Comparison of ENCODE assay signal across 8 mouse cellular contexts in the genomic region with DNA sequence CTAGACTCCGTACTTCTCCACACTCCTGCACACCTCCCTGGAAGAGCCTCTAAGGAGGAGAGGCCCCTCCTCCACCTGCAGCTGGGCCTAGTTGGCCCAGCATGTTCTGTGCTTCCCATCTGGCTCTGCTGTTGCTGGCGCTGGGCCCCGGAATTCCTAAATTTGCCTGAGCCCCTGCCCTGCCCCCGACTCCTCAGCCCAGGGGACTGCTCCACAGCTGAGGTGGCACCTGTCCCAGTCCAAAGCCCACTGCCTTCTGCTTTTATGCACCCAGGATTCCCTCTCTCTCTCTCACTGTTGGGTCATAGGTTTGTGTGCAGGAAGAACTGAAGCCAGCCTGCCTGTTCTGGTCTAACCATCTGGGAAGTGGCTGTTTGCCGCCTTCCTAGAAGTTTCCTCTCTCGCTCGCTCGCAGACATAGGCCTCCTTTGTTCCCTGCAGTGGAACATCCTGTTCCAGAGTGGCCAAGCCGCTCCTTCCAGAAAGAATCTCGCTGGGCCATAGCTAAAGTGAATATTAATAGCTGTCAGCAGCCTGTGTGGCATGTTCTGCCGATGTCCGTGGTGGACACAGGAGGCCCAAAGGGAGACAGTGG. TPM values are rescaled to one million over a fixed set of nuclear protein-coding genes. Genes with fewer than 3 reads are reported as not detected.
DNase-seq lines count a peak whose midpoint lies in the region; ATAC-seq and TF ChIP-seq lines count a peak whose summit lies in the region.
"Had no signal": no experiment of that assay in that cellular context is flagged by ENCODE, and none has a peak within 500 bp of the region (broad histone marks: within the 10 kb centered on the region; RNA-seq: fewer than 3 reads in every experiment).

No protein-coding gene starts in this region.

- TF ChIP-seq POLR2A in limb, embryonic 14.5 days (IDR thresholded peaks at IDR 0.05; ENCODE audit: borderline replicate concordance, extremely low read depth, insufficient read depth, insufficient read length): no peak
- TF ChIP-seq POLR2A in small intestine, adult 2 months (IDR thresholded peaks at IDR 0.05; ENCODE audit: low read depth, low read length): no peak

- H3K4me3 ChIP-seq in ES-E14 (ENCODE audit: insufficient read depth in 1 of 2, low read depth in 1 of 2, low read length in 2 of 2, poor library complexity in 1 of 2, severe bottlenecking in 1 of 2): no peak overlapping the region
- no peak overlapping the region for H3K4me3 ChIP-seq in kidney, embryonic 14.5 days (ENCODE audit: low read length)
- no peak overlapping the region for H3K4me3 ChIP-seq in limb, embryonic 14.5 days (replicated peaks; ENCODE audit: low read length)
- no peak overlapping the region for H3K4me3 ChIP-seq in small intestine, adult 2 months (ENCODE audit: low read depth, low read length)
- H3K4me3 ChIP-seq: liver, embryonic 15.5 days had no signal

- 63% methylated on average over 12 of the region's 12 CpGs for WGBS in kidney, embryonic 14.5 days
- WGBS in limb, embryonic 14.5 days: 32% methylated on average over 12 of the region's 12 CpGs
- 60% methylated on average over 12 of the region's 12 CpGs for WGBS in small intestine, adult 2 months

- peaks cover 7 to 20% of the 10 kb centered on the region in 2 experiments; a peak in 3 of 4 replicates for H3K4me1 ChIP-seq in ES-E14 (ENCODE audit: control insufficient read depth in 2 of 2, insufficient read depth in 2 of 2, low read length in 2 of 2, poor library complexity in 1 of 2)
- H3K4me1 ChIP-seq in kidney, embryonic 14.5 days (ENCODE audit: control insufficient read depth, insufficient read depth, low read length): no peaks in the 10 kb centered on the region
- H3K4me1 ChIP-seq in limb, embryonic 14.5 days (ENCODE audit: control insufficient read depth, insufficient read depth, low read length): peaks cover 9% of the 10 kb centered on the region
- H3K4me1 ChIP-seq in small intestine, adult 2 months (ENCODE audit: control insufficient read depth, insufficient read depth, insufficient read length, low read length): peaks cover 6% of the 10 kb centered on the region

- H3K36me3 ChIP-seq in ES-E14 (ENCODE audit: control insufficient read depth, insufficient read depth, low read length, poor library complexity, severe bottlenecking): peaks cover 41% of the 10 kb centered on the region
- H3K36me3 ChIP-seq in kidney, embryonic 14.5 days (ENCODE audit: control insufficient read depth, insufficient read depth, low read length): no peaks in the 10 kb centered on the region
- no peaks in the 10 kb centered on the region for H3K36me3 ChIP-seq in limb, embryonic 14.5 days (ENCODE audit: control insufficient read depth, insufficient read depth, low read length)
- no peaks in the 10 kb centered on the region for H3K36me3 ChIP-seq in small intestine, adult 2 months (ENCODE audit: control insufficient read depth, insufficient read depth, low read length)
- H3K36me3 ChIP-seq: liver, embryonic 15.5 days had no signal

- ATAC-seq in kidney, embryonic 14.5 days (ENCODE audit: low FRiP score, low TSS enrichment): no peak
- ATAC-seq in limb, embryonic 14.5 days (ENCODE audit: low FRiP score, low read depth): peak; percentile 61
- no peak for ATAC-seq in granulocyte monocyte progenitor cell, adult 5-6 weeks (replicated peaks; ENCODE audit: poor library complexity, severe bottlenecking)

- H3K9ac ChIP-seq in ES-E14 (ENCODE audit: insufficient read depth, low read depth, low read length, poor library complexity, severe bottlenecking): 0 out of 2 replicates have a peak overlapping the region, but pooled peaks have one; percentile 1
- H3K9ac ChIP-seq in kidney, embryonic 14.5 days (ENCODE audit: low read depth, low read length): no peak overlapping the region
- peak overlapping the region; percentile 3; the same call in 1 of the 2 replicates for H3K9ac ChIP-seq in limb, embryonic 14.5 days (ENCODE audit: low read depth, low read length, severe bottlenecking)
- H3K9ac ChIP-seq: liver, embryonic 15.5 days had no signal

- H3K27ac ChIP-seq in ES-E14 (ENCODE audit: insufficient read depth, low read depth, low read length, poor library complexity, severe bottlenecking): no peak overlapping the region
- H3K27ac ChIP-seq in kidney, embryonic 14.5 days (ENCODE audit: low read depth, low read length): peak overlapping the region; percentile 30; the same call in 1 of the 2 replicates
- H3K27ac ChIP-seq in limb, embryonic 14.5 days (replicated peaks; ENCODE audit: low read depth, low read length): peak overlapping the region; percentile 72
- peak overlapping the region; percentile 26 for H3K27ac ChIP-seq in small intestine, adult 2 months (ENCODE audit: insufficient read depth, low read depth, low read length)
- H3K27ac ChIP-seq: liver, embryonic 15.5 days had no signal

- no peaks in the 10 kb centered on the region for H3K9me3 ChIP-seq in ES-E14 (ENCODE audit: control insufficient read depth, insufficient read depth, low read depth, low read length)
- H3K9me3 ChIP-seq in kidney, embryonic 14.5 days (ENCODE audit: control insufficient read depth, low read length): no peaks in the 10 kb centered on the region
- no peaks in the 10 kb centered on the region for H3K9me3 ChIP-seq in limb, embryonic 14.5 days (ENCODE audit: control insufficient read depth, low read length)
- H3K9me3 ChIP-seq: liver, embryonic 15.5 days had no signal

- no peak for TF ChIP-seq CTCF in small intestine, adult 2 months (IDR thresholded peaks at IDR 0.05; ENCODE audit: extremely low read depth, insufficient read length, insufficient replicate concordance, low read depth, low read length)

- intact Hi-C loops in gastrocnemius, postnatal 14 days (cut with DNase I; ENCODE audit: low total_unique reads): no loop called here

- no peak overlapping the region for H3K4me2 ChIP-seq in kidney, embryonic 14.5 days (replicated peaks; ENCODE audit: low read depth, low read length)
- H3K4me2 ChIP-seq in limb, embryonic 14.5 days (replicated peaks; ENCODE audit: low read depth, low read length, severe bottlenecking): no peak overlapping the region
- H3K4me2 ChIP-seq: liver, embryonic 15.5 days had no signal

- in situ Hi-C loops in ES-E14 (cut with MboI; ENCODE audit: low sequenced_read_pairs in 2 of 2, unreplicated experiment in 2 of 2): no loop called here

- H3K27me3 ChIP-seq in kidney, embryonic 14.5 days (ENCODE audit: control insufficient read depth, insufficient read depth, low read length): no peaks in the 10 kb centered on the region
- H3K27me3 ChIP-seq in limb, embryonic 14.5 days (ENCODE audit: control insufficient read depth, insufficient read depth, low read length): no peaks in the 10 kb centered on the region
- H3K27me3 ChIP-seq in small intestine, adult 2 months (ENCODE audit: control insufficient read depth, insufficient read depth, low read length): no peaks in the 10 kb centered on the region
- H3K27me3 ChIP-seq: liver, embryonic 15.5 days had no signal

- DNase-seq in 3T3-L1 (ENCODE audit: low read depth, low spot score): peak; percentile 7
- DNase-seq in ES-E14 (ENCODE audit: low read depth, low spot score): no peak
- peak; percentile 64 for DNase-seq in gastrocnemius, postnatal 14 days
- peak; percentile 64 for DNase-seq in limb, embryonic 14.5 days (ENCODE audit: low spot score)

TF ChIP-seq in ES-E14, 5 proteins besides CTCF, POLR2A, EP300 and RAD21:
- TF ChIP-seq MAFK (IDR thresholded peaks at IDR 0.05; ENCODE audit: insufficient read depth, low read depth, low read length): no peak
- TF ChIP-seq CHD2 (IDR thresholded peaks at IDR 0.05; ENCODE audit: low read depth, low read length): no peak
- no peak for TF ChIP-seq HCFC1 (IDR thresholded peaks at IDR 0.05; ENCODE audit: borderline replicate concordance, insufficient read depth, low read length)
- TF ChIP-seq ZNF384 (IDR thresholded peaks at IDR 0.05; ENCODE audit: low read depth, low read length): no peak
- TF ChIP-seq ZC3H11A (IDR thresholded peaks at IDR 0.05; ENCODE audit: borderline replicate concordance, low read depth, low read length): no peak

RNA-seq across cellular contexts. Expression of a gene that starts 8.7 kb away (rescaled TPM):
- total RNA-seq in ES-E14 (2012; rRNA removed): 6.4 and 11.3 TPM in 2 replicates
- 10 to 100 TPM; 15.2 to 39.8 TPM for total RNA-seq in gastrocnemius, postnatal 14 days (2021)
- polyA plus RNA-seq in kidney, embryonic 14.5 days (2014; fragmentation: Nextera tagmentation; extraction: Ambion mirVana): 5.3 and 9.3 TPM in 2 replicates
- 7.0 TPM in 2 replicates for polyA plus RNA-seq in limb, embryonic 14.5 days (2012; rRNA removed)
- 4.4 and 5.3 TPM in 2 replicates for polyA plus RNA-seq in limb, embryonic 14.5 days (2014; fragmentation: Nextera tagmentation; extraction: Ambion mirVana)
- polyA plus RNA-seq in small intestine, adult 2 months (2012; rRNA removed): 15.0 and 15.1 TPM in 2 replicates
- not detected in 2 replicates for total RNA-seq in granulocyte monocyte progenitor cell, adult 5-6 weeks (2014; fragmentation: Nextera tagmentation)
- total RNA-seq in granulocyte monocyte progenitor cell, adult 5-6 weeks (2017): not detected in 2 replicates

RNA-seq across cellular contexts. Expression of a gene that starts 15.2 kb away (rescaled TPM):
- total RNA-seq in ES-E14 (2012; rRNA removed): 3.9 and 4.0 TPM in 2 replicates
- total RNA-seq in gastrocnemius, postnatal 14 days (2021): 1 to 10 TPM; 3.0 to 6.8 TPM
- 1.4 and 2.9 TPM in 2 replicates for polyA plus RNA-seq in kidney, embryonic 14.5 days (2014; fragmentation: Nextera tagmentation; extraction: Ambion mirVana)
- 1.3 and 1.5 TPM in 2 replicates for polyA plus RNA-seq in limb, embryonic 14.5 days (2012; rRNA removed)
- 1.4 and 2.1 TPM in 2 replicates for polyA plus RNA-seq in limb, embryonic 14.5 days (2014; fragmentation: Nextera tagmentation; extraction: Ambion mirVana)
- polyA plus RNA-seq in small intestine, adult 2 months (2012; rRNA removed): 20.5 and 53.6 TPM in 2 replicates
- total RNA-seq in granulocyte monocyte progenitor cell, adult 5-6 weeks (2014; fragmentation: Nextera tagmentation): 4.0 and 9.5 TPM in 2 replicates
- 2.6 and 2.8 TPM in 2 replicates for total RNA-seq in granulocyte monocyte progenitor cell, adult 5-6 weeks (2017)

RNA-seq across cellular contexts. Expression of a gene that starts 42.4 kb away (rescaled TPM):
- total RNA-seq in ES-E14 (2012; rRNA removed): 0.98 and 1.0 TPM in 2 replicates
- total RNA-seq in gastrocnemius, postnatal 14 days (2021): under 1 TPM; 0.29 to 0.84 TPM
- polyA plus RNA-seq in kidney, embryonic 14.5 days (2014; fragmentation: Nextera tagmentation; extraction: Ambion mirVana): 0.53 and 0.91 TPM in 2 replicates
- polyA plus RNA-seq in limb, embryonic 14.5 days (2012; rRNA removed): 0.78 and 1.0 TPM in 2 replicates
- polyA plus RNA-seq in limb, embryonic 14.5 days (2014; fragmentation: Nextera tagmentation; extraction: Ambion mirVana): 0.33 and 1.1 TPM in 2 replicates
- polyA plus RNA-seq in small intestine, adult 2 months (2012; rRNA removed): not detected in 2 replicates
- not detected in 2 replicates for total RNA-seq in granulocyte monocyte progenitor cell, adult 5-6 weeks (2014; fragmentation: Nextera tagmentation)
- total RNA-seq in granulocyte monocyte progenitor cell, adult 5-6 weeks (2017): not detected in 2 replicates
- polyA plus RNA-seq: liver, embryonic 15.5 days had no signal
